Comparison of ENCODE assay signal across 9 mouse cellular contexts in genomic region chr6:115480322-115481017, GRCm38 (mm10).
A peak's percentile ranks its signal among the peaks of the same experiment; 100 is the strongest.
DNase-seq lines count a peak whose midpoint lies in the region; ATAC-seq and TF ChIP-seq lines count a peak whose summit lies in the region.
"Had no signal": no experiment of that assay in that cellular context is flagged by ENCODE, and none has a peak within 500 bp of the region (broad histone marks: within the 10 kb centered on the region; RNA-seq: fewer than 3 reads in every experiment).

No protein-coding gene starts in this region.

- no peaks in the 10 kb centered on the region for H3K79me3 ChIP-seq in C2C12 (ENCODE audit: low read depth)

- no peak overlapping the region for H3ac ChIP-seq in C2C12 (ENCODE audit: control insufficient read depth, insufficient read length, low read depth)

- no peak overlapping the region for H3K4me3 ChIP-seq in C2C12 (ENCODE audit: insufficient read depth, poor library complexity, severe bottlenecking)
- H3K4me3 ChIP-seq in intestine, embryonic 16.5 days (ENCODE audit: low read length) = no peak overlapping the region
- no peak overlapping the region for H3K4me3 ChIP-seq in lung, embryonic 14.5 days (ENCODE audit: low read depth, low read length)
- H3K4me3 ChIP-seq in forebrain, embryonic 16.5 days (replicated peaks; ENCODE audit: low read length) = no peak overlapping the region
- H3K4me3 ChIP-seq: hindbrain, embryonic 15.5 days had no signal

- peak overlapping the region; percentile 84 for H3K27ac ChIP-seq in intestine, embryonic 16.5 days (ENCODE audit: low read length)
- peak overlapping the region; percentile 63 for H3K27ac ChIP-seq in lung, embryonic 14.5 days (ENCODE audit: low read depth)
- H3K27ac ChIP-seq in forebrain, embryonic 16.5 days (ENCODE audit: low read length) = no peak overlapping the region
- H3K27ac ChIP-seq: hindbrain, embryonic 15.5 days had no signal

- no peak overlapping the region for H3K4me2 ChIP-seq in intestine, embryonic 16.5 days (ENCODE audit: low read depth, low read length)
- no peak overlapping the region for H3K4me2 ChIP-seq in lung, embryonic 14.5 days
- no peak overlapping the region for H3K4me2 ChIP-seq in forebrain, embryonic 16.5 days (ENCODE audit: low read length)
- H3K4me2 ChIP-seq: hindbrain, embryonic 15.5 days had no signal

- H3K79me2 ChIP-seq in C2C12 (ENCODE audit: control insufficient read depth, insufficient read depth) = no peaks in the 10 kb centered on the region

- H3K27me3 ChIP-seq in C2C12 (ENCODE audit: control insufficient read depth, insufficient read depth, insufficient read length) = no peaks in the 10 kb centered on the region
- H3K27me3 ChIP-seq in intestine, embryonic 16.5 days (replicated peaks; ENCODE audit: control insufficient read depth, insufficient read depth, low read length) = no peaks in the 10 kb centered on the region
- no peaks in the 10 kb centered on the region for H3K27me3 ChIP-seq in lung, embryonic 14.5 days (ENCODE audit: insufficient read depth, low read length)
- no peaks in the 10 kb centered on the region for H3K27me3 ChIP-seq in forebrain, embryonic 16.5 days (replicated peaks; ENCODE audit: control insufficient read depth, insufficient read depth, low read length)
- H3K27me3 ChIP-seq: hindbrain, embryonic 15.5 days had no signal

- H3K4me1 ChIP-seq in intestine, embryonic 16.5 days (ENCODE audit: control insufficient read depth, insufficient read depth, low read length) = peaks cover 31% of the 10 kb centered on the region
- peaks cover 16% of the 10 kb centered on the region for H3K4me1 ChIP-seq in lung, embryonic 14.5 days (ENCODE audit: insufficient read depth)
- H3K4me1 ChIP-seq in forebrain, embryonic 16.5 days (replicated peaks; ENCODE audit: control insufficient read depth, insufficient read depth, low read length) = no peaks in the 10 kb centered on the region

- no peaks in the 10 kb centered on the region for H3K36me3 ChIP-seq in C2C12 (ENCODE audit: control insufficient read depth, insufficient read depth)
- H3K36me3 ChIP-seq in intestine, embryonic 16.5 days (ENCODE audit: control insufficient read depth, insufficient read depth, low read length) = no peaks in the 10 kb centered on the region
- no peaks in the 10 kb centered on the region for H3K36me3 ChIP-seq in lung, embryonic 14.5 days (ENCODE audit: insufficient read depth)
- H3K36me3 ChIP-seq in forebrain, embryonic 16.5 days (ENCODE audit: control insufficient read depth, insufficient read depth) = no peaks in the 10 kb centered on the region
- H3K36me3 ChIP-seq: hindbrain, embryonic 15.5 days had no signal

- TF ChIP-seq CTCF in C2C12 (IDR thresholded peaks at IDR 0.05; ENCODE audit: control insufficient read depth, insufficient read depth, insufficient read length) = no peak
- no peak for TF ChIP-seq CTCF in lung, embryonic 14.5 days (IDR thresholded peaks at IDR 0.05; ENCODE audit: low read depth)

- no peaks in the 10 kb centered on the region for H3K9me3 ChIP-seq in intestine, embryonic 16.5 days (ENCODE audit: control insufficient read depth, low read length)
- no peaks in the 10 kb centered on the region for H3K9me3 ChIP-seq in lung, embryonic 14.5 days (ENCODE audit: low read depth, low read length)
- no peaks in the 10 kb centered on the region for H3K9me3 ChIP-seq in forebrain, embryonic 16.5 days (ENCODE audit: control insufficient read depth, low read length)
- H3K9me3 ChIP-seq: hindbrain, embryonic 15.5 days had no signal

- peak; percentile 66 for DNase-seq in 3134 (ENCODE audit: extremely low read depth, insufficient read length, low spot score)
- DNase-seq in embryo, embryonic 10.5 days (ENCODE audit: low spot score) = peak; percentile 12
- peak; percentile 86 for DNase-seq in lung, embryonic 14.5 days
- DNase-seq in yolk sac, embryonic 10.5 days (ENCODE audit: low spot score) = peak; percentile 51
- no peak for DNase-seq in cerebellum, adult 18-20 months

- ATAC-seq in intestine, embryonic 16.5 days = peak; percentile 94
- ATAC-seq in lung, embryonic 14.5 days (ENCODE audit: insufficient read depth) = peak; percentile 79
- no peak for ATAC-seq in forebrain, embryonic 16.5 days

- WGBS in intestine, embryonic 16.5 days = 30% methylated on average over 5 of the region's 5 CpGs
- 12% methylated on average over 5 of the region's 5 CpGs for WGBS in lung, embryonic 14.5 days
- 39% methylated on average over 5 of the region's 5 CpGs for WGBS in forebrain, embryonic 16.5 days

- no peak overlapping the region for H3K9ac ChIP-seq in intestine, embryonic 16.5 days (ENCODE audit: low read depth, low read length)
- no peak overlapping the region for H3K9ac ChIP-seq in lung, embryonic 14.5 days
- no peak overlapping the region for H3K9ac ChIP-seq in forebrain, embryonic 16.5 days (replicated peaks; ENCODE audit: low read depth, low read length)
- H3K9ac ChIP-seq: hindbrain, embryonic 15.5 days had no signal

TF ChIP-seq in C2C12, 6 proteins besides CTCF, POLR2A, EP300 and RAD21:
- no peak for TF ChIP-seq CEBPB (IDR thresholded peaks at IDR 0.05; ENCODE audit: low read depth)
- no peak for TF ChIP-seq USF1 (IDR thresholded peaks at IDR 0.05; ENCODE audit: low read depth)
- TF ChIP-seq FOSL1 (IDR thresholded peaks at IDR 0.05; ENCODE audit: insufficient read depth, low read length, poor library complexity, severe bottlenecking) = peak; percentile 35
- TF ChIP-seq MYOG (IDR thresholded peaks at IDR 0.05; ENCODE audit: control insufficient read depth, extremely low read depth, insufficient read length) = no peak

Comparison
In these comparisons a context has a peak if more than half of its experiments do, and no peak if none do; other contexts are left out.
1. DNase-seq: peak in 3134 (single experiment), embryo, embryonic 10.5 days (single experiment), lung, embryonic 14.5 days (single experiment) and yolk sac, embryonic 10.5 days (single experiment); none in cerebellum, adult 18-20 months (0 of 2).